ENCODE assay signal across 16 mouse cellular contexts in the genomic region with DNA sequence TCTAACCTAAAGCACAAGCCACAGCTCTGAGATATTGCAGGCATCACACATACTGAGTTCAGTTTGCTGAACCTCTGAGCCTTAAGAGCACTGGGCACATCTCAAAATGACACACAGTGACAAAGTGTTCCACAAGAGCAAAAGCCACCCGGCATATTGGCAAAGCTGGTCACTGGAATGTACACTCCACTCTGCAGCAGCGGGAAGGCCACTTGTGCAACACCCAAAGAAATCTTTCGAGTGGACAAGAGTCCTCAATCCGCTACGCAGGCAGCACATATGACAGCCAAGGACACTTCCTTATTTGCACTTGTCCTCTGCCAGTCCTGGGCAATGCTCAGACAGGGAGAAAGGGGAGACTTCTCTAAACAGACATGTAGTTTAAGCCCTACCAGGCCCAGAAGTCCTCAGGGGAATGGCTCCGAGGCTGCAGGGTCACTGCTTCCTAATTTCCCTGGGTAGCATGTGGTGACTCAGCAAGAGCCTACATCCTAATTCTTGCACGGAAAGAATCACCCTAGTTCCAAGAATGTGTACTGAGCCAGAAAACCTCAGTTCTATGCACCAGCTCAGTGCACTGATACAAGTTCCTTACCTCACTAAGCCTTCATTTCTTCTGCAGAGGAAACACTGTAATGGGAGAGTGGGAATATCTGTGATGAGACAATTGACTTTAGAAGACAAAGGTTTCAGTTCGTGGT.
DNase-seq lines count a peak whose midpoint lies in the region; ATAC-seq and TF ChIP-seq lines count a peak whose summit lies in the region.
"Had no signal": no experiment of that assay in that cellular context is flagged by ENCODE, and none has a peak within 500 bp of the region (broad histone marks: within the 10 kb centered on the region; RNA-seq: fewer than 3 reads in every experiment).

No protein-coding gene starts in this region.

- peak; percentile 43; the same call in 1 of the 2 replicates for ATAC-seq in lung, embryonic 16.5 days (ENCODE audit: low read depth)
- ATAC-seq: forebrain, embryonic 16.5 days; hindbrain, postnatal 0 days; midbrain, embryonic 13.5 days had no signal

- 74% methylated on average over 8 of the region's 8 CpGs for WGBS in kidney, adult 2 months
- 50% methylated on average over 8 of the region's 8 CpGs for WGBS in lung, embryonic 16.5 days

- H3K4me2 ChIP-seq in lung, embryonic 16.5 days (ENCODE audit: low read depth, low read length): no peak overlapping the region
- H3K4me2 ChIP-seq: liver, embryonic 13.5 days; midbrain, embryonic 13.5 days; stomach, embryonic 15.5 days had no signal

- H3K27me3 ChIP-seq in kidney, adult 2 months (replicated peaks; ENCODE audit: control insufficient read depth, insufficient read depth, low read length): no peaks in the 10 kb centered on the region; the same call in 1 of the 2 replicates
- H3K27me3 ChIP-seq in lung, embryonic 16.5 days (ENCODE audit: control insufficient read depth, insufficient read depth, low read depth, low read length): no peaks in the 10 kb centered on the region
- H3K27me3 ChIP-seq: liver, embryonic 13.5 days; midbrain, embryonic 13.5 days; stomach, embryonic 15.5 days had no signal

- H3K36me3 ChIP-seq in kidney, adult 2 months (ENCODE audit: control insufficient read depth, insufficient read depth, low read length): no peaks in the 10 kb centered on the region
- H3K36me3 ChIP-seq in lung, embryonic 16.5 days (ENCODE audit: control insufficient read depth, insufficient read depth, low read length): no peaks in the 10 kb centered on the region
- H3K36me3 ChIP-seq: liver, embryonic 13.5 days; midbrain, embryonic 13.5 days; stomach, embryonic 15.5 days had no signal

- H3K4me3 ChIP-seq in kidney, adult 2 months (ENCODE audit: insufficient read depth, low read depth, low read length): no peak overlapping the region
- no peak overlapping the region for H3K4me3 ChIP-seq in lung, embryonic 16.5 days (ENCODE audit: low read length)
- H3K4me3 ChIP-seq: erythroblast, embryonic 14.5 days; liver, embryonic 13.5 days; midbrain, embryonic 13.5 days; stomach, embryonic 15.5 days had no signal

- peak; percentile 23 for DNase-seq in kidney, adult 2 months
- DNase-seq in kidney, adult 18-20 months: no peak
- DNase-seq in adipocyte (ENCODE audit: low spot score): peak; percentile 47
- peak; percentile 4 for DNase-seq in skeletal muscle tissue, adult 2 months (ENCODE audit: low read depth, low spot score)
- DNase-seq in neural tube, embryonic 10.5 days (ENCODE audit: extremely low spot score, low spot score): no peak
- no peak for DNase-seq in spleen, adult 12 weeks (ENCODE audit: low spot score)
- DNase-seq: cerebellum, adult 2 months; kidney, adult 8-10 months; liver, embryonic 13.5 days; thymus, adult 2 months had no signal

- H3K9me3 ChIP-seq in lung, embryonic 16.5 days (ENCODE audit: control insufficient read depth, low read length): no peaks in the 10 kb centered on the region
- H3K9me3 ChIP-seq: liver, embryonic 13.5 days; midbrain, embryonic 13.5 days; stomach, embryonic 15.5 days had no signal

- TF ChIP-seq CTCF in kidney, adult 2 months (conservative IDR thresholded peaks at IDR 0.05; ENCODE audit: insufficient read depth, insufficient read length, low read depth, low read length): no peak

- H3K4me1 ChIP-seq in kidney, adult 2 months (ENCODE audit: control insufficient read depth, insufficient read depth, low read length): no peaks in the 10 kb centered on the region
- 0 out of 2 replicates have a peak, but pooled peaks cover 6% of the 10 kb centered on the region for H3K4me1 ChIP-seq in lung, embryonic 16.5 days (replicated peaks; ENCODE audit: control insufficient read depth, insufficient read depth, low read length)
- H3K4me1 ChIP-seq: liver, embryonic 13.5 days; midbrain, embryonic 13.5 days; stomach, embryonic 15.5 days had no signal

- no peak overlapping the region for H3K9ac ChIP-seq in lung, embryonic 16.5 days (ENCODE audit: low read length)
- H3K9ac ChIP-seq: liver, embryonic 13.5 days; midbrain, embryonic 13.5 days; stomach, embryonic 15.5 days had no signal

- no peak overlapping the region for H3K27ac ChIP-seq in kidney, adult 2 months (ENCODE audit: insufficient read depth, low read depth, low read length)
- H3K27ac ChIP-seq in lung, embryonic 16.5 days (ENCODE audit: low read length): no peak overlapping the region
- H3K27ac ChIP-seq: hindbrain, postnatal 0 days; liver, embryonic 13.5 days; midbrain, embryonic 13.5 days; stomach, embryonic 15.5 days had no signal

- TF ChIP-seq POLR2A in kidney, adult 2 months (IDR thresholded peaks at IDR 0.05; ENCODE audit: low read depth, low read length): no peak

Comparison
In these comparisons a context has a peak if more than half of its experiments do, and no peak if none do; other contexts are left out.
1. DNase-seq: peak in kidney, adult 2 months (single experiment), adipocyte (single experiment) and skeletal muscle tissue, adult 2 months (single experiment); none in kidney, adult 18-20 months (single experiment), neural tube, embryonic 10.5 days (single experiment) and spleen, adult 12 weeks (single experiment).